Mouse (Mus musculus) kidney, adult 2 months (tissue): ENCODE data around the gene Hmga2.

ENCODE experiments used
- CTCF ChIP-seq: fragments of 200-500 bp; conservative IDR thresholded peaks from 2 replicates; pipeline ENCODE4 v1.5.1; 2011; ENCODE audit warnings: low read depth, mild to moderate bottlenecking, control low read depth, low read length, moderate library complexity, mixed read lengths; ENCODE audit not compliant: insufficient read depth, insufficient read length
- POLR2A ChIP-seq: fragments of 200-500 bp; IDR thresholded peaks from one replicate; pipeline ENCODE4 v1.6.1; 2011; ENCODE audit warnings: low read depth, low read length, control low read depth

GRCm38 (mm10) chr10:120432731-120433462 is 43.4 kb downstream of the Hmga2 start:
- TF ChIP-seq POLR2A, result no peak
- no peak for TF ChIP-seq CTCF
